Mouse (Mus musculus) liver, embryonic 14.5 days (tissue): Measurements from ENCODE around the gene Lhx4.

Experiments used
- CTCF ChIP-seq: IDR thresholded peaks from 2 replicates; pipeline ENCODE4 v1.5.1; 2016; ENCODE audit warnings: antibody characterized with exemption, low read depth, control low read depth
- EP300 ChIP-seq: IDR thresholded peaks from 2 replicates; pipeline ENCODE4 v1.6.1; 2016; ENCODE audit warnings: antibody characterized with exemption, low read depth

DNA sequence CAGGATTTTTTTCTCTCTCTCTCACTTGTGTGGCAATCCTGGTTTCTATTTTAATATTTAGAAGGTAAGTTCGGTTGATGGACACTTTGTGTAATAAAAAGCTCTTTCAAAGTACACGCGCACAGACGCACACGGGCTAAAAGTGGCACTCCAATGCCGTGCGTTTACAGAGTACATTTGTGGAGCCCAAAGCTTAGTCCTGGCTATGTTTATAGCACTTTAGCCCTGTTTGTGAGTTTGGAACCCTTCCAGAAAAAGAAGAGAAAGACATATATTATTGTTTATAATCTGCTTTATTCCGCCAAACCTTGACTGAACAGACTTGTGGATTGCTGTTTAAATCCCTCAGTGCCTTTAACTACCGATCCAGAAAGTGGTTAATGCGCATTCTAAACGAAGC, 58.5 kb downstream of the Lhx4 start:
- no peak for TF ChIP-seq EP300
- TF ChIP-seq CTCF: no peak
